Mouse (Mus musculus) hindlimb bud, embryonic 11.5 days (tissue): Measurements from ENCODE around the gene Snd1.

Source experiments
- DNase-seq: peaks from one replicate; pipeline ENCODE4 v3.0.0-alpha.2; 2012; ENCODE audit warnings: low read depth, low spot score; ENCODE audit errors: extremely low spot score

The Snd1 gene

GRCm38 (mm10) chr6:28629866-28630265 lies 154.9 kb downstream of the Snd1 start:
- DNase-seq, result no peak

- DNase-seq, result no peak
Measured at GRCm38 (mm10) chr6:28630926-28631325, 156.0 kb downstream of the Snd1 start.

- no peak for DNase-seq
Measured at GRCm38 (mm10) chr6:28633120-28633519, 158.2 kb downstream of the Snd1 start.

DNA sequence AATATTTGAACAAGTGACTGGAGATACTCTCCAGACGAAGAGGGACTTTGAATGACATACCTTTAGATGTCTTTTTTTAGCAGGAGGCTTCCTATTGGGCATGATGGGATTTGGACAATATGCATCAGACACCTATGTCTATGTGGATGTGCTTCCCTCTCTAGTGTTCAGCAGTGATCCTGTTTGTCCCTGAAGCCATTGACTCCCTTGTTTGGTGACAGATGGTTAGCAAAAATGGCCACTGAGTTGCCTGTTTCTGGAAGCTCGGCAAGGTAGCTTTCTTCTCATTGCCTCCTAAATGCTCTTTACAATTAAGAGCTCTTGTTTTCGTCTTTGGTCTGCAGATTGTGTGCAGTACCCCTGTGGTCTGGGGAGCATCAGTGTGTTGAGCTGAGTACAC lies 158.7 kb downstream of the Snd1 start:
- no peak for DNase-seq

DNA sequence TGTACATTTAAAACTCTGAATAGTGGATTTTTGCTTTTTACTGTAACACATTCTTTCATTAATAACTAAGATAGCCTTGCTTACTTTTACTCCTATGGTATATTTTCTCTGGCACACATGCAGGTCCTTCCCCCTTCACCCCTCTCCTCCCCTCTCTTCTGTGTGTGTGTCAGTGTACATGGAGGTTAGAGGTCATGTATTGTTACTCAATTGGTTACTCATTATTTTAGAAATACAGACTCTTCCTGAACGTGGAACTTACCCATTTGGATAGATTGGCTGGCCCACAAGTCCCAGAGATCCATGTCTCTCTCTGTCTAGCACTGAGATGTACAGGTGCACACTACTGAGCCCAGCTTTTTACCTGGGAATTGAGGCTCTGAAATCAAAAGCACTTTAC lies 160.2 kb downstream of the Snd1 start:
- DNase-seq, result no peak

GRCm38 (mm10) chr6:28635531-28636348 lies 160.8 kb downstream of the Snd1 start:
- DNase-seq, result no peak

DNA sequence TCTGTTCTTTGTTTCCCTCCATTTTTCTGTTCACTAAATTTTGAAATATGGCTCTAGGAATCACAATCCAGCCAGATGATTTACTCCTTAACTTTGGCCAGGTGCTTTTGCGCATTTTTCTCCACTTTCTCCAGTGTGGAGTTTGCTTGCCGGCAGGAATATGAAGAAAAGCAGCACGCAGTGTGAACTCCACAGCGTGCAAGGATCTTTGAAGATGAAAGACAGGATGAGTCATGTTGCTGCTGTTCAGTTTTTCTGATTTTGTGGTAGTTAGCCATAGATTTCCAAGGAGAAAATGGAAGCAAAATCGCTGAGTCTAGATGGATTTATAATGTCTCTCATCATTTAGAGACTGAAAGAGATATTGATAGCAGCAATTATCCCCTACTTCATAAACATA lies 165.1 kb downstream of the Snd1 start:
- DNase-seq, result no peak

GRCm38 (mm10) chr6:28642909-28643308 lies 168.0 kb downstream of the Snd1 start:
- no peak for DNase-seq

GRCm38 (mm10) chr6:28645231-28645630 lies 170.3 kb downstream of the Snd1 start:
- DNase-seq, result no peak

- no peak for DNase-seq
Measured at GRCm38 (mm10) chr6:28656511-28656910, 181.6 kb downstream of the Snd1 start.

DNA sequence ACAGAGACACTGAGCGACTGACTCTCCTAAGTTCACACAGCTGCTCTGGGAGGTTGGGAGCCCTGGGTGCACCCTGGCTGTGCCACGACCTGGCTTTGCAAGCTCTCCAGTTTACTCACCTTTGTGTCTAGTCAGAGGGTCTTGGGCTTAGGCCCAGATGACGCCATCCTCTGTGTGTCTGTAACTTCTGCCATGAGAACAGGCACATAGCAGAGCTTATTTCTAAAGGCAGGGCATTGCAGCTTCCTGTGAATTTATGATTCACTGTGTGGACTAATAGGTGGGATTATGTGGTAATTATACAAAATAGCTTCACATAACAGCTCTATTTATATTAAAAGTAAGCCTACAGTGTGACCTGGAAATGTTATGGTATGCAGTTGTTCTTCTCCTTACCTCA lies 188.1 kb downstream of the Snd1 start:
- DNase-seq, result no peak

GRCm38 (mm10) chr6:28663670-28664069 lies 188.7 kb downstream of the Snd1 start:
- no peak for DNase-seq

DNA sequence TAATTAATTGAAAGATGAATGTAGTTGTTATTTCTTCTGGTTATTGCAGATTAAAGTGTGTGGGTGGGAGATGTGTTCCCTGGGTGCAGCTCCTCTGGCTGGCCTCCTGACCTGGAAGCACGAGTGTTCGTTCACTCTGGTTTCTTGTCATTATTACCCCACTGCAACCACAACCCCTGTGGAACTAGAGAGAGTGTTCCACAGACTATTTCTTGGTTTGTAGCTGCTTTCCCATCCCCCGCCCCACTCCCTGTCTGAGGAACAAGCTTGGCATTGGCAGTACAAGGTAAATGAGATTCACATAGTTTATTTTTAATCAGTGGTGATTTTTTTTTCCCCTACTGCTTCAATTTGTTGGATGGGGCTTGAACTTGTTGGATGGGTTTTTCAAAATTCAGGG lies 189.8 kb downstream of the Snd1 start:
- no peak for DNase-seq

DNA sequence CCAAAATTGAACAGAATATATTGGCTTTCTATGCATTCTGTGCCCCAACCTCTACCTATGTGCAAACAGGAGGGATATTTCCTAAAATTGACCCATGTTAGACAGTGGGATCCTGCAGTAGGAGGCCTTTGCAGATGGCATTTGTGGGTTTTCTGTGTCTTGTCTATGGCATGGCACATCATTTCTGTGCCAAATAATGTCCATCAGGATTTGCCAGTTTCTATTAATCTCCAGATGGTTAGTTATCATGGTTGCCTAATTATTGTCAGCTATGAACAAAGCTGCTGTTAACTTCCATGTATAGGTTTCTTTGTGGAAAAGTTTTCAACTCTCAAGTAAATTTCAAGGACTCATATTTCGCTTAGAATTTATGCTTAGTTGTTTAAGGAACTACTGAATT lies 192.6 kb downstream of the Snd1 start:
- no peak for DNase-seq

GRCm38 (mm10) chr6:28669251-28669650 lies 194.3 kb downstream of the Snd1 start:
- DNase-seq, result no peak

GRCm38 (mm10) chr6:28672388-28672787 lies 197.4 kb downstream of the Snd1 start:
- DNase-seq, result no peak

GRCm38 (mm10) chr6:28674686-28675085 lies 199.7 kb downstream of the Snd1 start:
- no peak for DNase-seq

GRCm38 (mm10) chr6:28678896-28679295 lies 204.0 kb downstream of the Snd1 start:
- no peak for DNase-seq

GRCm38 (mm10) chr6:28680537-28680936 lies 205.6 kb downstream of the Snd1 start:
- DNase-seq, result no peak

DNA sequence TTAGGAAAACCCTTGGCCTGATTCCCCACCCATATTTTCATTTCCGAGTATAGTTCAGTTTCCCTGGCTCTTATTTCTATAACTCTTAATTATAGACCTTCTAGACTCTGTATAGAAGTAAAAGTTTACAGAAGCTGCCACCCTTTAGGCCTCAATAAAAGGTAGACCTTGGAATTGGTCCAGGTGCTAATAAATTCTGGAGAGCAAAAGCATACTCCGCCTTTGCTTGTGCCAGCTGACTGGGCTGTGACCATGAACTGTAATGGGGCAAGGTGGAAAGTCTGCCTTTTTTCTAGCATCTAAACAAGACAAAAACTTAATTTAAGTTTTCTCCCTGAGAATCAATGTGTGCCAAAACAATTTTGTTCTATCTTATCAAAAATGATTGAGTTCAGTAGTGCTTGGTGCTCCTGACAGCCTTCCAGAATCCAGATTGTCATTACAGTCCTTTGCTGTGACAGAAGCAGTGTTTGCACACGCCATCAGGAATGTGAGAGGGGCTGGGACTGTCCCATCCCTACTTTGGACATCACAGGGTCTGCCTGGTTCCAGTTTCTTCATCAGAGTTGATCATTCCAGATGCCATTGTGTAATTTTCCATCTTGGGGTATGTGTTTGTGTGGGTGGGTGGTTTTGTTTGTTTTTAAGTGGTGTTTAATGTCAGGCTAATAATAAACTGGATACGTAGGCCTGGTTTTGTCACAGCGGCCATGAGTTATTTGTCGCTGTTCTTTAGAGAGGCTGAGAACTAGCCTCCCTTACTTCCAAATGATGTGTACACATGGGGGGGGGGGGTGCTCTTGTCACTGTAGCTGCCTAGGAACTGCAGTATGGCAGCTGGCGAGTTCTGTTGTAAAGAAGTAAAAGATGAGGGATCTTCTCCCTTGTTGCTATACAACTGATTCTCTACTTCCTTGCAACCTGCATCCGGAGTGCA lies 206.8 kb downstream of the Snd1 start:
- no peak for DNase-seq

- DNase-seq, result no peak
Measured at GRCm38 (mm10) chr6:28685052-28685451, 210.1 kb downstream of the Snd1 start.

DNA sequence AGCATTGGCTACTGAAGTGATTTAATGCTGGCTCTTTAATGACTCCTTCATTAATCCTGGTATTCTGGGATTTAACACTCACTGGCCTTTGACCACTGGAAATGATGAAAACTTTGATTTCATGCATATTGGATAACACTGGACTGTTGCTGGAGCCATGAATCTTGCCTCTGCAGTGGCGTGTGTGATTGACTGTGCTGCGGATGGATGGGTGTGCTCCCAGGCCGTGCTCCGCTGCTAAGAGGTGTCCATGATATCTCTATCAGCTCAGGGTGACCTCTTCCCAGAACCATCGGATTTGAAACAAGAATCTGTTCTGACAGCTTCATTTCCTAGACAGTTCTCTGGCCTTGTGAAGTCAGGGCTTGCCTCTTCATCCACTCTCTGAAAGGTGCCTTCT lies 210.8 kb downstream of the Snd1 start:
- DNase-seq, result no peak
